Mouse (Mus musculus) right cerebral cortex, postnatal 14 days (tissue): ENCODE results near the gene Plk2.
"Not testable (repeated sequence)": the region's sequence is repeated elsewhere in the genome, so short reads cannot be mapped to it uniquely, and the experiment has no call there.

Source experiments
- DNase-seq: peaks from one replicate; pipeline ENCODE4 v3.0.0; 2022

Plk2 gene

GRCm38 (mm10) chr13:110394291-110395178 is at the start of gene Plk2:
TSS of gene Plk2 (plus strand) at chr13:110395046.
- peak; percentile 94 for DNase-seq

- no peak for DNase-seq
These were observed 48.1 kb upstream of the Plk2 start for GRCm38 (mm10) chr13:110346707-110347106.

GRCm38 (mm10) chr13:110351051-110351450 is 43.8 kb upstream of the Plk2 start:
- DNase-seq, result no peak

- DNase-seq, result no peak
These were observed 37.9 kb upstream of the Plk2 start, which contains the start of gene Gapt for GRCm38 (mm10) chr13:110356941-110357340. TSS of gene Gapt (minus strand) at chr13:110357199.

GRCm38 (mm10) chr13:110363722-110364121 is 31.1 kb upstream of the Plk2 start:
- DNase-seq, result no peak

- no peak for DNase-seq
These were observed 28.4 kb upstream of the Plk2 start for GRCm38 (mm10) chr13:110366477-110366876.

- no peak for DNase-seq
These were observed 26.8 kb upstream of the Plk2 start for GRCm38 (mm10) chr13:110367961-110368555.

GRCm38 (mm10) chr13:110368556-110369040 is 26.2 kb upstream of the Plk2 start:
- DNase-seq, result peak; percentile 71

- no peak for DNase-seq
These were observed 25.2 kb upstream of the Plk2 start for GRCm38 (mm10) chr13:110369673-110370072.

GRCm38 (mm10) chr13:110382447-110382901 is 12.4 kb upstream of the Plk2 start:
- no peak for DNase-seq

GRCm38 (mm10) chr13:110384514-110384913 is 10.3 kb upstream of the Plk2 start:
- no peak for DNase-seq

- DNase-seq, result peak; percentile 70
These were observed 2.6 kb upstream of the Plk2 start for GRCm38 (mm10) chr13:110392210-110392609.

GRCm38 (mm10) chr13:110392631-110393030 is 2.2 kb upstream of the Plk2 start:
- no peak for DNase-seq

- DNase-seq, result peak; percentile 29
These were observed 441 bp downstream of the Plk2 start for GRCm38 (mm10) chr13:110395179-110395794.

GRCm38 (mm10) chr13:110395916-110396685 is 1.3 kb downstream of the Plk2 start:
- DNase-seq, result no peak

GRCm38 (mm10) chr13:110397750-110398149 is 2.9 kb downstream of the Plk2 start:
- no peak for DNase-seq

GRCm38 (mm10) chr13:110398513-110399270 is 3.8 kb downstream of the Plk2 start:
- DNase-seq, result no peak

- DNase-seq, result no peak
These were observed 6.6 kb downstream of the Plk2 start for GRCm38 (mm10) chr13:110401443-110401842.

GRCm38 (mm10) chr13:110401877-110402276 is 7.0 kb downstream of the Plk2 start:
- no peak for DNase-seq

- DNase-seq, result no peak
These were observed 9.2 kb downstream of the Plk2 start for GRCm38 (mm10) chr13:110404059-110404458.

GRCm38 (mm10) chr13:110404686-110405085 is 9.8 kb downstream of the Plk2 start:
- not testable (repeated sequence) for DNase-seq

GRCm38 (mm10) chr13:110406152-110406551 is 11.3 kb downstream of the Plk2 start:
- DNase-seq, result no peak
